Mouse (Mus musculus): ENCODE results near the gene Plekhj1. TPM values are rescaled to one million over a fixed set of nuclear protein-coding genes. Genes with fewer than 3 reads are reported as not detected.

Plekhj1 gene
- total RNA-seq, 2 experiments from 2014 or later, result 73.8 to 74.5 TPM

DNA sequence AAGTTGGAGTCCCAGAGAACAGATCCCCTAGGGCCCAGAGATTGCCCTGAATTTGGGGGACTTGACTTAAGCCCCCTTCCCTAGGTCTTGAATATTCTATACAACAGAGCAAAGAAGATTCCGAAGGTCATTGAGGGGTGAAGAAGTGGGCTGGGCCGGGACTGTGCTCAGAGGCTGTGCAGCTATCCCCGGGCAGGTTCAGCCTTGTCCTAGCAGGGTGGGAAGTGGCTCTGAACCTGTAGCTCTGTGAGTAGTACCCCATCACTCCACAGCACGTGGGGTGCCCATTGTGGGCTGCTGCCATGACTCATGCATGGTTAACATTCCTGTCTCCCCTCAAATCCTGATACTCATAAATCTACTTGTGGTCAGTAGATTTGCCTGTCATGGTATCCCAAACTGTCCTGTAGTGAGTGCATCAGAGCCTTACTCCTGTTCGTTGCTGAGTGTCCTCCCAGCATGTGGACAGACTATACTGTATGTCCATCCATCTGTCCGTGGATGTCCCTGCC lies 22.0 kb downstream of the Plekhj1 start:
- no peak for DNase-seq

DNA sequence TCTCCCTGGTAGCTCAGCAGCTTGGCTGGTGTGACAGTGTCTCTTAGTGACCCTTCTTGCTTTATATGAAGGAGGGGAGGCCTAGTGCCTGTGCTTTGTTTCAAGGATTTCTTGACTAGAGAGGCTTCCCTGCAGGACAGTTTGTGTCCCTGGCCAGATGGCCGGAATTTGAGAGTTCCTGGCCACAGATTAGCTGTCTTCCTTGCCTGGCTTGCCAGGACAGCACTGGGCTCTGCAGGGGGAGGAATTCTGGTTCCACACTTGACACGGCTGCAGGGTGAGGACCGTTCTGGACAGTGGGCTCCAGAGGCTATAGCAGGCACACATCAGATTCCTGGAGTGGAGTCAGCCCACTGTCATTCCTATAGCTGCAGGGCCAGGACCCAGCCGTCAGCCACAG lies 22.7 kb downstream of the Plekhj1 start:
- no peak for DNase-seq

DNA sequence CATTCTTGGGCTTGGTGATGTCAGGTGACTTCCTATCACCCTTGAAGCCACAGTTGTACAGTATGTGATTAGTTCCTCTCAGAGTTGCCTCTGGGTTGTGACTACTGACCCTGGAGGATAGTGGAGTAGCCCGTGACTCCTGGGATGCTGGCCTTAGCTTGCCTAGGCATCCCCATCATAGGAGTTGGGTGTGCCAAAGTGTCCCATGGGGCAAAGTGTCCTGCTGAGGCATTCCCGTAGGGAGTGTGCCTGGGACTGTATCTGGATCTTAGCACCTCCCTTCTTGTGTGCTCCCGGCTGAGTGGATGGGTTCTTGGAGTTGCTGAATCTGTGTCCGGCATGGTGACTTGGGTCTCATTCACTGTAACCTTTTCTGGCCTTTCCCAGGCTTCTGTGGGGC lies 23.4 kb downstream of the Plekhj1 start:
- DNase-seq, result no peak

DNA sequence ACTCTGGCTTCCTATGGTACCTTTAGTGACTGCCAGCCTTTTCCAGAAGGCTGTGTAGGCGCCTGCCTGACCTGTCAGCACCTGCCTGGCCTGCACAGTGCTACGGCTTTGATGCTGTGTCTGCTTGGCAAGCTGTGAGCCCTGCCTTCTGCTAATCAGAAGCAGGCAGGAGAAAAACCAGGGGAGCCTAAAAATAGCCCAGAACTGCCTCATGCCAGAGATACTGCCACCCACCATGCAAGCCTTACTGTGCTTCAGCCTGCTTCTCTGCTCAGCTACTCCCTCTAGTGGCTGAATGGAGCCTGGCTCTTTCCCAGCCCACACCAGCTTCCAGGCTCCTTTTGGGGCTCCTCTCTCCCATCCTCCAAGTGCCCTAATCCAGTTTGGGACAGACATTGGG lies 23.9 kb downstream of the Plekhj1 start:
- DNase-seq, result peak; percentile 84

GRCm38 (mm10) chr10:80773816-80774215 lies 24.6 kb downstream of the Plekhj1 start:
- DNase-seq, result no peak

DNA sequence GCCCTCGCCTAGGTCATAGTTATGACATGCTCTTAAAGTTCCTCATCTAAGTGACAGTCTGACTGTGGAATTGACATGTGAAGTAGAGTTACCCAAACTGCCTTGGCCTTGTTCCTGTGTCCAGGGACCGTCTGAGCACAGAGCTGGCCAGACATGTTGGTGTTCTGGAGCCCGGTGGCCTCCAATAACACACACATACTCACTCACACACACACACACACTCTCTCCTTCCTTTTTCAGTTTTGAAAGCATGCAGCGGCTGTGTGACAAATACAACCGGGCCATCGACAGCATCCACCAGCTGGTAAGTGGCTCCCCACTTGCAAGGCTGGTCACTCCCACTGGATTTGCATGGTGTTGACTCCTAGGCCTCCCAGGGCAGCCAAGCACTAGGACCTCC lies 30.1 kb downstream of the Plekhj1 start:
- DNase-seq, result no peak

DNA sequence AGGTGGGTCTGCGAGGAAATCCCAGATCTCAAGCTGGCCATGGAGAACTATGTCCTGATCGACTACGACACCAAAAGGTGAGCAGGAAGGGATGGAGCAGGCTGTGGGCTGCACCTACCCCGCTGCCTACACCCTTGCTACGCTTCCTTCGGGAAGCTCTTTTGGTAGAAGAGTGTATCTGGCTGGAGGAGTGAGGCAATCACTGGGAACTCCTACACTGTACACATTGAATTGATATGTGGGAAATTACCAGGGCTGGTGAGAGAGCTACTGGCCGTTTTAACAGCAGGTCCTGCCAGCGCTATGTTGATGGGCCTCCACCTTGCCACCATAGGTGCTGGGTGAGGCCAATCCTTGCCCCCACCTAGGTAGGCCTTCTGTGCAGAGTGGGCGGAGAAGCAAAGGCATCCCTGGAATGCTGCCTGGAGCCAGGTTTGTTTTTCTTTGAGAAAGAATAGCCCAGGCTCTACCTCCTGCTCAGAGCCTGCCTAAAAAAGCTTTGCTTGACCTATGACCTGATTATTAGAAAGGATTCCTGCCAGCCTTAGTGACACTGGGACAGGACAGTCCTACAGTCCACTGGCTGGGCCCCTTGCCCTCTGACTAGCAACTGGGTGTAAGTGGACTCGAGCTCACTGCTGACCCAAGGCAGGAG lies 32.1 kb downstream of the Plekhj1 start:
- DNase-seq, result no peak

DNA sequence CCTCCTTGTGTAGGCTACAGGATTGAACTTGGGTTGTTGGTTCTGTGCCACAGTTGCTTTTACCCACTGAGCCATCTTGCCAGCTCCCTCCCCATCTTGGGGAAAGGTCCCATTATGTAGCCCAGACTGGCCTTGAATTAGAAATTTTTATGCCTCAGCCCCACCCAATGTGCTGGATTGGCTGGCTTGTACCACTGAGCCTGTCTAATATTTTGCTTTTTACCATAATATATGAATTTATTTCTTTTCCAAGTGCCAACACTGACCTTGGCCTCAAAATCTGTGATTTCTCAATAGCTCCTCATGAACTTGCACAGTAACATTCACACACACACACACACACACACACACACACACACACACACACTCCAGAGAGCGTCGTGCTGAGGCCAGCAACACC lies 32.7 kb downstream of the Plekhj1 start:
- DNase-seq, result no peak

DNA sequence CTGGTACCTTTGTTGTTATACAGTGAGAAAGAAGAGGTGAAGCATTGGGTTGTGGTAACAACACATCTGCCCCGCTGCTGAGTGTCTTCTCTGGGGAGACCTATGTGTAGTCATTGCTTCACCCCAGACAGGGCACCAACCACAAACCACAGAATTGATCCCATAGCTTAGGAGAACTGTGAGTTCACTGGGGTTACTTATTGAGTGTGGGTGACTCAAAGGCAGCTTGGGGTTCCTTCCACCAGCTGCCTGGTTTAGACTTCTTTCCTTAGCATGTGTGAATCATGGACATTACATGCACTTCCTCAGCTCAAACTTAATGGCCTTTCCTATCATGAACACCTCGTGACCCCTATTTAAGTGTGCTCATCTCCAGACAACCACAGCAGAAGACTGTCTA lies 34.9 kb downstream of the Plekhj1 start:
- no peak for DNase-seq

- no peak for DNase-seq
These were observed 36.6 kb downstream of the Plekhj1 start for GRCm38 (mm10) chr10:80761821-80762220.

DNA sequence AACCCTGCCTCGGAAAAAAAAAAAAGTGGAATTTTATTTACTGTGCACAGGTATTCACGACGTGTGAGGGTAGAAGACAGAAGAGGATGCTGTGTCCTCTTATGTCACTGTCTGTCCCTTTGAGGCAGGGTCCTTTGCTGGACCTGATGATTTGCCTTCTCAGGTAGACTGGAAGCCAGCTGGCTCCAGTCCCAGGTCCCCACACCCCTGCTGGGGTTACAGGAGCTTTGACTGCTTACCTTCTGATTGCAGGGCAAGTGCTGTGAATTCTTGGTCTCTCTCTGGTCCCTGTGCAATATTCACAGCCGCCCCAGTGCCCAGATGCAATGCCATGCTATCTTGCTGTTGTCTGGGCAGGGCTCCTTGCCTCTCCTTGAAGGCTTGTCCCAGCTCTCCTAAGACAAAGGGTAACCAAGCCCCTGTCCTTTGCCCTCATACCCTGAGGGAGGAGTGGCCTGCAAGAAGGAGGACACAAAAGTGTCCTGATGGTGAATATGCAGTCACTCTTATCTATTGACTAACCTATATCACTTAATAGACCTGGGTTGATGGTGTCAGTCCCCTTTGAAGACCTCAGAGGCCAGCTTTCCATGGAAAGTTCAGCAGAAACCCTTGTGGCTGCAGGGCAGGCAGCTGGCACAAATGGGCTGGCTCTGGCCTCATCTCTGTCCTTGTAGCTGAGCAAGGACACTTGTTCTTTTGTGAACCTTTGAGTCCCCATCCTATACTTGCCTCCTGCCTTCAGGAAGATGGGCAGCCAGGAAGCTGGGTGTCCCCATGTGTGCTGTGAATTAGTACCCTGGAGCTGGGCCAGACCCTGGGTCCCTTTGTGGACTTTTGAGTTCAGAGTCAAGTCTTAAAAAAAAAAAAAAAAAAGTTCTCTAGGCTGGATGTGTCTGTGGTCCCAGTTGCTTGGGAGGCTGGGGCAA lies 37.6 kb downstream of the Plekhj1 start:
- no peak for DNase-seq

DNA sequence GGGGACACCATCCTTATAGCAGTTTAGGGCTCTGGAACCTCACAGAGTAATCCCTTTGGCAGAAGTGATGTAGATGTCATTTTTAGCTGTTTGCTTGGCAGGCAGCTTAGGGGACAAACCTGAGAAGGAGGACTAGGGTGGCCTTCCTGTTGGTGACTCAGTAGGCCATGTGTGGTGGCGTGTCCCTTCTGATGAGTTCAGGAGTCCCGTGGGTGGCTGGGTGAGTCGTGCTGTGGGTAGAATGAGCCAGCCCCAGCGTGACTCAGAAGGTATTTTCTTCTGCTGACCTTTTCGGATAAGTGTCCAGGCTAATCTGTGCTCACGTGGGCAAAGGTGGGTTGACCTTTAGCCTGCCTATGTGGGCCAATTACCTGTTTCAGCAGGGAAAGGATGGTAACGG lies 39.8 kb downstream of the Plekhj1 start:
- DNase-seq, result no peak

DNA sequence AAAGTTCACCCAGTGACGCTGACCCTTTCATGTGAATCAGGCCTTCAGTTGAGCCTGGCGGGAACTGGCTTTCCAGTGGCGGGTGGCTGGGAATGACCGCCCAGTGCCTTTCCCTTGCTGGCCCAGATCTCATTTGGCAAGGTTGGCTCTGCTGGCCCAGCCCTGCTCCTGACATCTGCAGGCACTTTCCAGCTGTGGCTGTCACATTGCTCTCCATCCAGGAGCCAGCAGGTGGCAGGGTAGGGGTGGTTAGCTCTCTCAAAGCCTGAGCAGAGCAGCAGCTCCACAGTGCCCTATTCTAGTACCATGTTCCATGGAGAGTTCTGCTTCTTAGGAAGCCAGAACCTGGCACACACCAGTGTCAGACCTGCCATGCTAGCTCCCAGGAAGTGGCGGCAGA lies 40.7 kb downstream of the Plekhj1 start:
- peak; percentile 50 to 61 for DNase-seq

DNA sequence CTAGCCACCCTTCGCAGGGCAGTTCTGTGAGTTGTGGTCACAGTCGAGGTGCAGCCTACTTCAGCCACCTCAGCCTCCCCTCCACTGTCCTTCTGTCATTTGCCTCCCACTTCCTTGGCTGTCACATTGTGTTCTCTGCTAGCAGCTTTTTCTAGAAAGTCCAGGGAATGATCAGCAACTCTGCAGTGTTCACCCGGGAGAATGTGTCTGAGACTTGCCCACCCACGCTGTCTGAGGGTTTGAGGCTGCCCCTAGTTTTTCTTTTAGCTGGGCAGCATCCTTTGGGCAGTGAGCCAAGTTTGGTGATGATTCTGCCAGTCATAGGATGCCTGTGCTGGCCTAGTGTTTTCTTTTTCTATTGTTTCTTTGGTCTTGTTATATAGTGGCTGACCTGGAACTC lies 41.5 kb downstream of the Plekhj1 start:
- DNase-seq, result no peak

DNA sequence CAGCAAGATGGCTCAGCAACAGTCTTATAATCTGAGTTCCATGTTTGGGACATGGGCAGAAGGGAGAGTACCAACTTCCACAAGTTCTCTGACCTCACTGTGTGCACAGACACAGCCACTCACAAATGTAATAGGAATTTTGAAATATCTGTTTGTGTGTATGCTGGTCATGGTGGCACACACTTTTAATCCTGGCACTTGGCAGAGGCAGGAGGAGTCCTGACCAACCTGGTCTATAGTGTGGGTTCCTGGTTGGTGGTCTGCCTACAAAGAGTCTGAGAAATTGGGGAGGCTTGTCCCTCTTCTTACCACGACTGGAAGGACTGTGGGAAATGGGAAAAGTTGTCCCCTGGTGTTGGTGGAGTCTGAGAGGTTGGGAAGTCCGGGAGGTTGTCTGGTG lies 41.9 kb downstream of the Plekhj1 start:
- DNase-seq, result no peak

GRCm38 (mm10) chr10:80756099-80756498 lies 42.3 kb downstream of the Plekhj1 start:
- no peak for DNase-seq

DNA sequence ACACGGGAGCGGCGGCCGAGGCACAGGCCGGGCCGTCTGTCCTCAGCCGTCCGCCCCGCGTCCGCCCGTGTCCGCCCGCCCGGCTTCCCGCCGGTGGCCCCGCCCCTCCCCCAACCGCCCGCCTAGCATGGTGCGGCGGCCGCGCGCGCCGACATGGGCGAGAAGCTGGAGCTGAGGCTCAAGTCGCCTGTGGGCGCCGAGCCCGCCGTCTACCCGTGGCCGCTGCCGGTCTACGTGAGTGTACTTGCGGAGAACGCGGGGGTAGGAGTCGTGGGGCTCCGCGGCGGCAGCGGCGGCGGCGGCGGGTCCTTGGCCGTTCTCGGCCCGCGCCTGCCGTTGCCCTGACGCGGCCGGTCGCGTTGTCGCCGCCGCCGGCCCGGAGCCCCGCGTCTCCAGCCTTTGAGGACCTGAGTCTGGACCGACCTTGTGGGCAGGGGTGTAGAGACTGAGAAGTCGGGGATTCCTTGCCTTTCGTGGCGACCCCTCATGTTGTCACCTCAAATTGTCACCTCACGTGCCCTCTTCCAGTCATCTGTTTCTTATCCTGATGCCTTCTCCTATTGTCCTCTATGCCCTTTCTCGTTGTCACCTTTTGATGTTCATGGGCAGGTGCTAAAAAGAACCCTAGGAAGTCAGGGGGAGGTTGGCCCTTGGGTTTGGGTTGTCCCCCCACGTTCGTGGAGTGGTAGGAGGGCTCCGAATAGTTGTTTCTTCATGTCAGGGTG lies 43.0 kb downstream of the Plekhj1 start:
- no peak for DNase-seq

GRCm38 (mm10) chr10:80754594-80755290 lies 43.7 kb downstream of the Plekhj1 start, which contains the start of gene Dot1l:
Dot1l (plus strand) TSS chr10:80755206.
- DNase-seq, result peak; percentile 97 to 99

DNA sequence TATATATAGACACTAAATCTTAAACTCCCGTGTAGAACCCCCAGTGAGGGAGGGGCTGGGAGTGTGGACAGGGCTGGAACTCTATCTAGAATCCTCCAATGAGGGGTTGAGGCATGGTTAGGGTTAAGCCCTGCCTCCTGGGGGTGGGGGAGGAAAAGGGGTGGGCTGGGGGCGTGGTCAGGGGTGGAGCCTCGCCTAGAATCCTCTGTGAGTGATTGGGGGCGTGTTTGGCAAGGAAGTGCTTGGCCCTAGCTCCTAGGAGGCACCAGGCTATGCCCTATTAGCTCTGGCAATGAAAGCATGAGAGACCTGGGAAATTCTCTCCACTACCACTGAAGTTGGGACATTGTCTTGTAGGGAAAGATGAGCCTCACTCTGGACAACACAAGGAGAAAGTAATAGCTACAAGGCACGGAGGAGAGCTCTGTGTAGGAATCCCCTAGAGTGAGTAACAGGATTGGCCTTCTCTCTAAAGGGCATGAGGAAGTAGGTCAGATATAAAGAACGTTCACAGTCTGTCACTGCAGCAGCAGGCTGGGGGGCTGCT lies 46.3 kb downstream of the Plekhj1 start:
- no peak for DNase-seq

DNA sequence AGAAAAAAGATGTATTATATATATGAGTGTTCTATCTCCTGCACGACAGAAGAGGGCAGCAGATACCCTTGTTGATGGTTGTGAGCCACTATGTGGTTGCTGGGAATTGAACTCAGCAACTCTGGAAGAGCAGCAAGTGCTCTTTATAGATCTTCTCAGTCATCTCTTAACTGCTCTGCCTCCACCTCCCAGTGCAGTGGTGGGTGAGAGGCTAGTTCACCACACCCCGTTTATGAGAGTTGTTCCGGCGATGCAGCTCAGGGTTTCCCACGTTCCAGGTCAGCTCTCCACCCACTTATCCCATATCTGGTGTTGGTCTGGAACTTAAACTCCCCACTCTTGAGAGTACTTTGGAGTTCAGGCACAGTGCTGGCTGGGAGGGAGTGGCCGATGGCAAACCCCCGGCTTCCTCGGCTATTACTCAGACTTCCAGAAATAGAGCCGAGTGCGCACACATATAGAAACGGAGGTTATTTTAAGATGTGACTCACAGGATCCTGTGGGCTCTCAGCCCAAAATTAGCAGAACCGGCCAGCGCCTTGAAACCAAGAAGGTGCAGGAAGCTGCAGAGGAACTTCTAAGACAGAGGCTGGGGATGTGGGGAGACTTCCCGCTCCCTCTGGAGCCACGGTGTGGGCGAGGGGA lies 47.1 kb downstream of the Plekhj1 start:
- no peak for DNase-seq

DNA sequence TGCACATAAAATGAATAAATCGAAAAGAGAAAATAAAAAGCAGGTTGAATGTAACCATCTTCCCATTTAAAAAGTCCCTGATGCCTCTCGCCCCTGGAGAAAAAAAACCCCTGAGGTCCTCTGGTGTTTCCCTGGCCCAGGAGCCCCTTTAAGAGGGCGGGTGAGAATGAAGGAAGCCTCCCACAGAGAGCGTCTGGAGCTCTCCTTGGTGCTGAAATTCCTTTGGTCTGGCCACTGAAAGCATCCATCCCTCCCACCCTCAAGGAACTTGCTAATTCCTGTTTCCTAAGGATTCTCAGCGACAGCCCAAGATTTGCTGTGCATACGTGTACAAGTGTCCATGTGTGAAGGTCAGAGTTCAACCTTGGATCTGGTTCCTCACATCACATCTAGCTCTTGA lies 49.8 kb downstream of the Plekhj1 start:
- no peak for DNase-seq
